Mouse (Mus musculus) liver, embryonic 11.5 days (tissue): Measurements from ENCODE around the gene Cuedc2. TPM values are rescaled to one million over a fixed set of nuclear protein-coding genes. Genes with fewer than 3 reads are reported as not detected.

Source experiments
- ATAC-seq: fragments of 200-750 bp; cut with Nextera tagmentation; replicated peaks from 2 replicates; pipeline ENCODE4 v1.8.0; 2017; ENCODE audit warnings: moderate number of reproducible peaks, mild to moderate bottlenecking, moderate TSS enrichment, moderate library complexity; ENCODE audit not compliant: low FRiP score
- DNase-seq: peaks from one replicate; pipeline ENCODE4 v3.0.0-alpha.2; 2017; ENCODE audit warnings: low spot score
- H3K27ac ChIP-seq: fragments of 300-500 bp; sonication (generic); 2 replicates; pipeline ENCODE4 v1.5.1; 2014; ENCODE audit warnings: mild to moderate bottlenecking, low read depth, low read length, control low read depth
- H3K27me3 ChIP-seq: fragments of 300-500 bp; sonication (generic); replicated peaks from 2 replicates; pipeline ENCODE4 v1.6.1; 2014; ENCODE audit warnings: low read length, mixed read lengths; ENCODE audit not compliant: control insufficient read depth, insufficient read depth
- H3K36me3 ChIP-seq: fragments of 300-500 bp; sonication (generic); 2 replicates; pipeline ENCODE4 v1.6.1; 2014; ENCODE audit warnings: mild to moderate bottlenecking, low read length, moderate library complexity, mixed read lengths; ENCODE audit not compliant: control insufficient read depth, insufficient read depth
- H3K4me1 ChIP-seq: fragments of 300-500 bp; sonication (generic); replicated peaks from 2 replicates; pipeline ENCODE4 v1.6.1; 2014; ENCODE audit warnings: low read length, mixed read lengths; ENCODE audit not compliant: control insufficient read depth, insufficient read depth
- H3K4me2 ChIP-seq: fragments of 300-500 bp; sonication (generic); 2 replicates; pipeline ENCODE4 v1.6.1; 2014; ENCODE audit warnings: mild to moderate bottlenecking, control low read depth, moderate library complexity
- H3K4me3 ChIP-seq: fragments of 300-500 bp; sonication (generic); 2 replicates; pipeline ENCODE4 v1.5.1; 2014; ENCODE audit warnings: low read depth, low read length, control low read depth
- H3K9ac ChIP-seq: fragments of 300-500 bp; sonication (generic); 2 replicates; pipeline ENCODE4 v1.6.1; 2014; ENCODE audit warnings: low read depth, low read length, control low read depth
- H3K9me3 ChIP-seq: fragments of 300-500 bp; sonication (generic); 2 replicates; pipeline ENCODE4 v1.6.1; 2016; ENCODE audit warnings: low read length, inconsistent platforms, mixed read lengths; ENCODE audit not compliant: control insufficient read depth
- whole genome bisulfite sequencing: fragments of 180-500 bp; shearing (Covaris S2); extraction: QIAGEN DNeasy Blood & Tissue Kit; methylation state at CpG from one replicate; pipeline ENCODE4 v1.1.7; 2014; 5-methylcytosine and 5-hydroxymethylcytosine counted together
- polyA plus RNA-seq: library from polyadenylated mRNA; unstranded; fragments of >200 nt; fragmentation: Nextera tagmentation; extraction: Ambion mirVana; gene quantifications from 2 replicates; pipeline ENCODE4 v1.2.1, GENCODE M21; 2014

The Cuedc2 gene
- 151 and 153 TPM in 2 replicates for polyA plus RNA-seq

- Histone ChIP-seq H3K4me3 (peak within 1 kb of the TSS; percentile 82), H3K9ac (peak within 1 kb of the TSS; percentile 85), H3K4me1 (peaks cover 13% of the 10 kb centered on the region), H3K36me3 (no peaks in the 10 kb centered on the region), H3K27me3 (no peaks in the 10 kb centered on the region), H3K27ac (peak within 1 kb of the TSS; percentile 58), H3K4me2 (peak within 1 kb of the TSS; percentile 83), H3K9me3 (no peaks in the 10 kb centered on the region)
- under 1% methylated on average over 31 of the region's 31 CpGs for WGBS
- peak; percentile 89 for ATAC-seq
- peak; percentile 98 for DNase-seq
These were observed at the start of gene Cuedc2 for GRCm38 (mm10) chr19:46338331-46338936. Gene Cuedc2, minus strand, starts transcription at chr19:46338702.

GRCm38 (mm10) chr19:46382275-46382674 lies 43.8 kb upstream of the Cuedc2 start:
- H3K4me2 ChIP-seq, result no peak overlapping the region
- no peak overlapping the region for H3K27ac ChIP-seq
- no peak overlapping the region for H3K9ac ChIP-seq
- no peaks in the 10 kb centered on the region for H3K9me3 ChIP-seq
- DNase-seq, result no peak
- H3K36me3 ChIP-seq, result peaks cover 71% of the 10 kb centered on the region
- no peak for ATAC-seq
- 93% methylated on average over 9 of the region's 9 CpGs for WGBS
- no peaks in the 10 kb centered on the region for H3K27me3 ChIP-seq
- H3K4me1 ChIP-seq, result no peaks in the 10 kb centered on the region
- H3K4me3 ChIP-seq, result no peak overlapping the region

GRCm38 (mm10) chr19:46375891-46376290 lies 37.4 kb upstream of the Cuedc2 start:
- Histone ChIP-seq H3K4me2 (no peak overlapping the region), H3K4me1 (peaks cover 4% of the 10 kb centered on the region; the same call in 1 of the 2 replicates), H3K27me3 (no peaks in the 10 kb centered on the region), H3K4me3 (no peak overlapping the region), H3K36me3 (peaks cover 26% of the 10 kb centered on the region), H3K9me3 (no peaks in the 10 kb centered on the region), H3K27ac (no peak overlapping the region), H3K9ac (no peak overlapping the region)
- no peak for DNase-seq
- no peak for ATAC-seq
- 56% methylated on average over 4 of the region's 4 CpGs for WGBS

GRCm38 (mm10) chr19:46375489-46375888 lies 37.0 kb upstream of the Cuedc2 start:
- Histone ChIP-seq H3K27me3 (no peaks in the 10 kb centered on the region), H3K36me3 (peaks cover 23% of the 10 kb centered on the region), H3K4me1 (peaks cover 4% of the 10 kb centered on the region; the same call in 1 of the 2 replicates), H3K4me3 (no peak overlapping the region), H3K9me3 (no peaks in the 10 kb centered on the region), H3K27ac (no peak overlapping the region), H3K9ac (no peak overlapping the region), H3K4me2 (no peak overlapping the region)
- DNase-seq (no peak), ATAC-seq (no peak)
- 79% methylated on average over 5 of the region's 5 CpGs for WGBS

- Histone ChIP-seq H3K4me2 (no peak overlapping the region), H3K4me3 (no peak overlapping the region), H3K4me1 (peaks cover 4% of the 10 kb centered on the region; the same call in 1 of the 2 replicates), H3K9me3 (no peaks in the 10 kb centered on the region), H3K36me3 (peaks cover 15% of the 10 kb centered on the region; the same call in 1 of the 2 replicates), H3K9ac (no peak overlapping the region), H3K27me3 (no peaks in the 10 kb centered on the region), H3K27ac (no peak overlapping the region)
- WGBS, result 61% methylated on average over 21 of the region's 21 CpGs
- ATAC-seq, result no peak; the same call in 1 of the 2 replicates
- DNase-seq, result no peak
These were observed 36.1 kb upstream of the Cuedc2 start for GRCm38 (mm10) chr19:46374477-46375088.

GRCm38 (mm10) chr19:46369204-46369603 lies 30.7 kb upstream of the Cuedc2 start:
- Histone ChIP-seq H3K9ac (no peak overlapping the region), H3K4me1 (no peaks in the 10 kb centered on the region), H3K9me3 (no peaks in the 10 kb centered on the region), H3K27me3 (no peaks in the 10 kb centered on the region), H3K36me3 (no peaks in the 10 kb centered on the region), H3K4me2 (no peak overlapping the region), H3K27ac (no peak overlapping the region), H3K4me3 (no peak overlapping the region)
- no peak for DNase-seq
- 22% methylated on average over 4 of the region's 4 CpGs for WGBS
- no peak for ATAC-seq

- WGBS, result 87% methylated on average over 23 of the region's 23 CpGs
- Histone ChIP-seq H3K27me3 (no peaks in the 10 kb centered on the region), H3K4me3 (no peak overlapping the region), H3K9me3 (no peaks in the 10 kb centered on the region), H3K9ac (no peak overlapping the region), H3K4me2 (no peak overlapping the region), H3K36me3 (no peaks in the 10 kb centered on the region), H3K27ac (no peak overlapping the region), H3K4me1 (no peaks in the 10 kb centered on the region)
- ATAC-seq (no peak), DNase-seq (no peak)
These were observed 29.5 kb upstream of the Cuedc2 start for GRCm38 (mm10) chr19:46367798-46368590.

- 72% methylated on average over 11 of the region's 11 CpGs for WGBS
- ATAC-seq (no peak), DNase-seq (no peak)
- Histone ChIP-seq H3K4me1 (no peaks in the 10 kb centered on the region), H3K27ac (no peak overlapping the region), H3K4me3 (no peak overlapping the region), H3K4me2 (no peak overlapping the region), H3K9ac (no peak overlapping the region), H3K36me3 (no peaks in the 10 kb centered on the region), H3K27me3 (no peaks in the 10 kb centered on the region), H3K9me3 (no peaks in the 10 kb centered on the region)
These were observed 24.9 kb upstream of the Cuedc2 start for GRCm38 (mm10) chr19:46363294-46364009.
